Mouse (Mus musculus): ENCODE results near the gene Wdr44.

DNA sequence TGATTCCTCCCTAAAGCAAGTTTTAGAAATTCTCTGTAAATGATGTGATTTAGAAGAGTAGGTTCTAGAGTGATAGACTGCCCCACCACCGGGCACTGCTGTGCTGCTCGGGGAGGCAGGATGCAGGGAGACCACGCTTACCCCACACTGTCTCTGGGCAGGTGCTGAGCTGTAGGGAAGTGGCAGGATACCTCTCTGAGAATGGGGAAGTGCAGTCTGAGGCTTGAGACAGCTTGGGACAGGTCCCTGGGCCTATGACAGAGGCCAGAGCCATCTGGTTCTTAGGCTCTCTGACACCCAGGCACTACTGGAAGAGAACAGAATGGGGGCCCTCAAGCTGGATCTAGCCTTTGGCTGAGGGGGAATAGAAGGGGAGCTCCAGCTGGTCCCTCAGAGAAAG lies 114.3 kb downstream of the Wdr44 start:
- no peak for TF ChIP-seq CTCF (IDR thresholded peaks at IDR 0.05; ENCODE audit: control insufficient read depth, insufficient read depth, insufficient replicate concordance, low read depth, low read length)
- no peak for TF ChIP-seq POLR2A (IDR thresholded peaks at IDR 0.05; ENCODE audit: control insufficient read depth, low read depth, low read length)

All from testis, adult 2 months (tissue).